ENCODE assay signal across 13 mouse cellular contexts in genomic region chr14:78065938-78066710, GRCm38 (mm10). TPM values are rescaled to one million over a fixed set of nuclear protein-coding genes. Genes with fewer than 3 reads are reported as not detected.
DNase-seq lines count a peak whose midpoint lies in the region.
"Had no signal": no experiment of that assay in that cellular context is flagged by ENCODE, and none has a peak within 500 bp of the region (broad histone marks: within the 10 kb centered on the region; RNA-seq: fewer than 3 reads in every experiment).

No protein-coding gene starts in this region.

- peak; percentile 4 for DNase-seq in adrenal gland, adult 8-10 months
- DNase-seq in adrenal gland, postnatal 4 days (ENCODE audit: low spot score in 2 of 2), result no peak
- peak; percentile 13 for DNase-seq in heart, adult 11 months
- no peak for DNase-seq in heart, postnatal 4 days
- DNase-seq in 3T3-L1 (ENCODE audit: low read depth, low spot score), result peak; percentile 49
- peak; percentile 16 for DNase-seq in gastrocnemius, postnatal 14 days
- DNase-seq in layer of hippocampus, adult 11-12 months (ENCODE audit: low spot score), result no peak
- no peak for DNase-seq in heart, adult 8-10 months (ENCODE audit: low spot score)
- DNase-seq: cerebellum, adult 11 months; kidney, postnatal 4 days; layer of hippocampus, postnatal 36 days; thymus, postnatal 25 days had no signal

- intact Hi-C loops in gastrocnemius, postnatal 14 days (cut with DNase I; ENCODE audit: low total_unique reads), result no loop called here

RNA-seq across cellular contexts. Expression of gene Fam216b, which starts 22.7 kb away (rescaled TPM):
- total RNA-seq in adrenal gland, adult 8-10 months (2022), result not detected
- total RNA-seq in adrenal gland, postnatal 4 days (2021), result not detected
- under 1 TPM; 0.27 to 0.79 TPM for total RNA-seq in heart, postnatal 4 days (2021)
- not detected for total RNA-seq in gastrocnemius, postnatal 14 days (2021)
- not detected for total RNA-seq in heart, adult 8-10 months (2022)
- total RNA-seq: liver, adult 2 months had no signal

Comparison
In these comparisons a context has a peak if more than half of its experiments do, and no peak if none do; other contexts are left out.
1. DNase-seq: peak in adrenal gland, adult 8-10 months (single experiment), heart, adult 11 months (single experiment), 3T3-L1 (single experiment) and gastrocnemius, postnatal 14 days (single experiment); none in adrenal gland, postnatal 4 days (0 of 2), heart, postnatal 4 days (single experiment), layer of hippocampus, adult 11-12 months (single experiment) and heart, adult 8-10 months (single experiment).